ENCODE assay signal across 10 mouse cellular contexts in the genomic region with DNA sequence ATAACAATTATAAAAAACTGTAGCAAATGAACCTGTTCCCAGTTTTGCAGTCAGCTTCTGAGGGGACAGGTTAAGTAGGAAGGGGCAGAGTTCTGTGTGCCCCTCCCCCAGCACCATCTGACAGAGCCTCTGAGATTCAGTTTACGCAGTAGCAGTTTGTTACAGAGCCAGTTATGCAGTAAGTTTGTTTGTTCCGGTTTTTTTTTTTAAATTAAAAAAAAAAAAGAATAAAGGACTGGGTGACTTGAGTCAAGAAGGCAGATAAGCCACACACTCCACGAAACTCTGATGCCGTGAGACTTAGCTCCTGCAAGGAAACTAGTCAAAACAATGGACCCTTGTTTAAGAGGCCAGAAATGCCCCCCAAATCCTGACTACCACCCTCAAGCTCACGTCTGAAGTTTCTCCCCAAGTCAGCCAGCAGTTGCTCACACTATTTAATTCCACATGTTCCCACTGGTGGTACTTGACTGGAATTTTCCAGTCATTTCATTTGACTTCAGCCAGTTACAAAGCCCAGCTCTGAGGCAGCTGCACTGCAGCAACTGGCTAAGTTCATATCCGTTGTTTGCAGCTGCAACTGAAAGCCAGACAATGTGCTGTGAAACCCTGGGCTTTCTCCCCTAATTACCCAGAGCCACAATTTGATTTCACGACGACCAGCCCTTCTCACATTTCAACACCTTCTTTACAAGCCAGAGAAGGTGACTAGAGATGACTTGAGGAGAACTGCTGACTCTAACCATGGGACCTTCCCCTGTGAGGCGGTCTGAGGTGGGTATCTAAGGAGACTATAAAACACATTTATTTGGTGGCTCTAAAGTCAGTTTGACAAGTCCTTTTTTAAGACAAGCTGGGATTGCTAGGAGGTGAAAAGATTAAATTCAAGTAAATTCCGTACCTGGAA. TPM values are rescaled to one million over a fixed set of nuclear protein-coding genes. Genes with fewer than 3 reads are reported as not detected.
DNase-seq lines count a peak whose midpoint lies in the region; ATAC-seq and TF ChIP-seq lines count a peak whose summit lies in the region.
"Had no signal": no experiment of that assay in that cellular context is flagged by ENCODE, and none has a peak within 500 bp of the region (broad histone marks: within the 10 kb centered on the region; RNA-seq: fewer than 3 reads in every experiment).

No protein-coding gene starts in this region.

- H3K9ac ChIP-seq in midbrain, postnatal 0 days (replicated peaks; ENCODE audit: low read length, poor library complexity, severe bottlenecking): no peak overlapping the region
- H3K9ac ChIP-seq in kidney, postnatal 0 days (ENCODE audit: low read depth, low read length): no peak overlapping the region; the same call in 1 of the 2 replicates
- H3K9ac ChIP-seq in stomach, postnatal 0 days (ENCODE audit: low read length): 0 out of 2 replicates have a peak overlapping the region, but pooled peaks have one; percentile 1

- no peak for TF ChIP-seq CTCF in gastrocnemius, adult 2 months (IDR thresholded peaks at IDR 0.05)
- TF ChIP-seq CTCF in midbrain, postnatal 0 days (IDR thresholded peaks at IDR 0.05): no peak
- TF ChIP-seq CTCF in kidney, postnatal 0 days (IDR thresholded peaks at IDR 0.05; ENCODE audit: low read depth): no peak
- TF ChIP-seq CTCF in stomach, postnatal 0 days (IDR thresholded peaks at IDR 0.05; ENCODE audit: low read depth): no peak

- H3K36me3 ChIP-seq in midbrain, embryonic 10.5 days: peaks cover 57% of the 10 kb centered on the region
- H3K36me3 ChIP-seq in midbrain, postnatal 0 days (ENCODE audit: insufficient read depth, low read length): peaks cover 12% of the 10 kb centered on the region; the same call in 1 of the 2 replicates
- no peaks in the 10 kb centered on the region for H3K36me3 ChIP-seq in kidney, postnatal 0 days (ENCODE audit: insufficient read depth, low read length)
- peaks cover 10% of the 10 kb centered on the region; the same call in 1 of the 2 replicates for H3K36me3 ChIP-seq in stomach, postnatal 0 days (ENCODE audit: control insufficient read depth, insufficient read depth, low read length)

- H3K9me3 ChIP-seq in midbrain, embryonic 10.5 days (replicated peaks): no peaks in the 10 kb centered on the region
- no peaks in the 10 kb centered on the region for H3K9me3 ChIP-seq in midbrain, postnatal 0 days (ENCODE audit: low read length)
- H3K9me3 ChIP-seq in kidney, postnatal 0 days (replicated peaks; ENCODE audit: low read length): no peaks in the 10 kb centered on the region
- no peaks in the 10 kb centered on the region for H3K9me3 ChIP-seq in stomach, postnatal 0 days (ENCODE audit: control insufficient read depth, low read length)

- peak overlapping the region; percentile 33 for H3K4me3 ChIP-seq in gastrocnemius, adult 2 months
- H3K4me3 ChIP-seq in midbrain, embryonic 10.5 days: no peak overlapping the region
- no peak overlapping the region for H3K4me3 ChIP-seq in midbrain, postnatal 0 days (ENCODE audit: low read depth, low read length)
- H3K4me3 ChIP-seq in kidney, postnatal 0 days (replicated peaks; ENCODE audit: low read depth, low read length): no peak overlapping the region
- H3K4me3 ChIP-seq in stomach, postnatal 0 days (ENCODE audit: low read depth, low read length): no peak overlapping the region

- 26% methylated on average over 10 of the region's 10 CpGs for WGBS in midbrain, embryonic 10.5 days
- WGBS in midbrain, postnatal 0 days: 24% methylated on average over 10 of the region's 10 CpGs
- 18% methylated on average over 10 of the region's 10 CpGs for WGBS in kidney, postnatal 0 days
- WGBS in stomach, postnatal 0 days: 14% methylated on average over 10 of the region's 10 CpGs

- intact Hi-C loops in gastrocnemius, adult 2 months (cut with DNase I): no loop called here

- peaks cover 60% of the 10 kb centered on the region for H3K4me1 ChIP-seq in midbrain, embryonic 10.5 days
- H3K4me1 ChIP-seq in midbrain, postnatal 0 days (ENCODE audit: insufficient read depth, low read length): peaks cover 10% of the 10 kb centered on the region; the same call in 1 of the 2 replicates
- H3K4me1 ChIP-seq in kidney, postnatal 0 days (replicated peaks; ENCODE audit: insufficient read depth, low read length): peaks cover 23% of the 10 kb centered on the region
- H3K4me1 ChIP-seq in stomach, postnatal 0 days (replicated peaks; ENCODE audit: control insufficient read depth, insufficient read depth): peaks cover 10% of the 10 kb centered on the region

- ATAC-seq in midbrain, postnatal 0 days (ENCODE audit: low FRiP score): no peak
- ATAC-seq in kidney, postnatal 0 days (replicated peaks; ENCODE audit: low FRiP score, low read depth): no peak
- ATAC-seq in stomach, postnatal 0 days (ENCODE audit: low FRiP score, low TSS enrichment): peak; percentile 34; the same call in 1 of the 2 replicates
- no peak for ATAC-seq in activated CD4-positive, CD25-positive, alpha-beta regulatory T cell, adult 4 months

- H3K27me3 ChIP-seq in midbrain, embryonic 10.5 days (ENCODE audit: low read depth, poor library complexity, severe bottlenecking): no peaks in the 10 kb centered on the region
- no peaks in the 10 kb centered on the region for H3K27me3 ChIP-seq in midbrain, postnatal 0 days (ENCODE audit: insufficient read depth, low read length)
- H3K27me3 ChIP-seq in kidney, postnatal 0 days (ENCODE audit: insufficient read depth, low read length): no peaks in the 10 kb centered on the region
- H3K27me3 ChIP-seq in stomach, postnatal 0 days (ENCODE audit: control insufficient read depth, insufficient read depth, low read length): no peaks in the 10 kb centered on the region

- H3K27ac ChIP-seq in gastrocnemius, adult 2 months: peak overlapping the region; percentile 84
- peak overlapping the region; percentile 74 for H3K27ac ChIP-seq in midbrain, embryonic 10.5 days (replicated peaks)
- H3K27ac ChIP-seq in midbrain, postnatal 0 days (ENCODE audit: low read depth, low read length): no peak overlapping the region
- peak overlapping the region; percentile 48 for H3K27ac ChIP-seq in kidney, postnatal 0 days
- H3K27ac ChIP-seq in stomach, postnatal 0 days (replicated peaks): peak overlapping the region; percentile 50
- H3K27ac ChIP-seq: macrophage had no signal

- no peak for DNase-seq in gastrocnemius, adult 2 months
- no peak for DNase-seq in gastrocnemius, adult 18-20 months (ENCODE audit: low spot score)
- DNase-seq in midbrain, embryonic 10.5 days (ENCODE audit: low spot score): no peak
- DNase-seq in midbrain, postnatal 0 days (ENCODE audit: low spot score): no peak
- DNase-seq in kidney, postnatal 0 days (ENCODE audit: low spot score): peak; percentile 51
- DNase-seq in stomach, postnatal 0 days (ENCODE audit: low spot score): no peak
- no peak for DNase-seq in thymus, postnatal 4 days
- DNase-seq: adrenal gland, postnatal 25 days had no signal

- no peak overlapping the region for H3K4me2 ChIP-seq in midbrain, postnatal 0 days (ENCODE audit: low read depth, low read length, poor library complexity, severe bottlenecking)
- H3K4me2 ChIP-seq in kidney, postnatal 0 days (ENCODE audit: low read length): 0 out of 2 replicates have a peak overlapping the region, but pooled peaks have one; percentile 4
- peak overlapping the region; percentile 32; the same call in 1 of the 2 replicates for H3K4me2 ChIP-seq in stomach, postnatal 0 days (replicated peaks; ENCODE audit: low read depth)

- no peak for TF ChIP-seq EP300 in stomach, postnatal 0 days (optimal IDR thresholded peaks at IDR 0.05)

RNA-seq across cellular contexts. Expression of a gene that starts 22.1 kb away (rescaled TPM):
- total RNA-seq in gastrocnemius, adult 2 months (2021): 10 to 100 TPM; 39.2 to 41.3 TPM
- total RNA-seq in gastrocnemius, adult 18-20 months (2021): 10 to 100 TPM; 34.2 to 37.6 TPM
- polyA plus RNA-seq in midbrain, embryonic 10.5 days (2016; fragmentation: Nextera tagmentation; extraction: Ambion mirVana): 27.6 and 43.0 TPM in 2 replicates
- 112 and 144 TPM in 2 replicates for total RNA-seq in midbrain, postnatal 0 days (2014; rRNA removed)
- 53.9 and 55.2 TPM in 2 replicates for polyA plus RNA-seq in midbrain, postnatal 0 days (2015; fragmentation: Nextera tagmentation; extraction: Ambion mirVana)
- 12.5 and 15.0 TPM in 2 replicates for polyA plus RNA-seq in kidney, postnatal 0 days (2015; fragmentation: Nextera tagmentation; extraction: Ambion mirVana)
- 33.0 and 41.1 TPM in 2 replicates for polyA plus RNA-seq in stomach, postnatal 0 days (2015; fragmentation: Nextera tagmentation; extraction: Ambion mirVana)
- 1 to 10 TPM in 1 of 2 experiments, under 1 TPM in 1; 0.70 to 1.3 TPM for polyA plus RNA-seq in activated CD4-positive, CD25-positive, alpha-beta regulatory T cell, adult 4 months (2017; shearing (Covaris generic))
